Mouse (Mus musculus): ENCODE results near the gene Gimap3.
A peak's percentile ranks its signal among the peaks of the same experiment; 100 is the strongest.

Gimap3 gene

DNA sequence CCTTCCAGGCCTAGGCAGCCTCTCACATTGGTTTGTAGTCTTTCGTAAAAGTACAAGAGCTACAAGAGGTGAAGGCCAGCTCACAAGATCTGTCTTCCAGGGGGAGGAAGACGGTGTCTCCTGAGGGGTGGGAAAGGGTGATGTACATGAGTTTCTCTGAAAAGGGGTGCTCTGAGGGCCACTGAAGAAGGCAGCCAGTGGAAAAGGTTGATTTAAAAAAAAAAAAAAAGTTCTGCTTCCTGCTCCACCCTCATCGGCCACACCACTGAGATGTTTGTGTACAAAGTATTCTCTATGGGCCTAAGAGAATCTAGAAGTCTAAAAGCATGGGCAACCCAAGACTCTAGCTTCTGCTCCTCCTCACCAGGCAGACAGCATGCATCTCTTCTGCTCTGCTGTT, at the start of gene Gimap3:
Gene Gimap3 (minus strand): TSS at position 156 of the 400 bp plus-strand sequence.
- no peak for ATAC-seq (ENCODE audit: low TSS enrichment)

DNA sequence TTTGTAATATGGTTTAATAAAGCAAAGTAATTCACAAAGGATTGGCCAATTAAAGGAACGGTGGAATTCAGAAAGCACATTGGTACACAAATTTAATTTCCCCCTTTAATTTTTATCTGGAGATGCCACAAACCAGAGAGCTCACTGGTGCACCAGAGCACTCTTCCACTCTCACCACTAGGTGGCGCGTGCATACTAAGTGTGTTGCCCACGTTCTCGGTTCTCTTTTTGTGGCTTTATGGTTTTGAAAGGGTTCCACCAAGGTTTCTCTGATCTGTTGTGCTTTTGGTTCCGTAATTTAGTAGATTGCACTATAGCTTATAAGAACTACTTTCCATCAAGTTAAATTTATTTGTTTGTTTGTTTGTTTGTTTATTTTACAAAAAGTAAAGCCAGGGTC, 47.2 kb upstream of the Gimap3 start:
- peak; percentile 89 for ATAC-seq (ENCODE audit: low TSS enrichment)

DNA sequence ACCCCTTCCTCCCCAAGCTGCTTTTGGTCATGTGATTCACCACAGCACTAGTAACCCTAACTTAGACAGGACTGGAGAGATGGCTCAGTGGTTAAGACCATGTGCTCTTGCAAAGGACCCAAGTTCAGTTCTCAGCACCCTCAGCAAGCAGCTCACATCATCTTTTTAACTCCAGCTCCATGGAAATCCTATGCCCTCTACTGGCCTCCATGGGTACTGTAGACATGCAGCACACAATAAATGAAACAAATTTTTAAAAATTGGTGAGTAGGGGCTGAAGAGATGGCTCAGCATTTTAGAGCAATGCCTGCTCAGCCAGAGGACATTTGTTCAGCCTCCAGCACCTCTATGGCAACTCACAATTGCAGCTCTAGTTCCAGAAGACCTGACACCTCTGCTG, 44.4 kb upstream of the Gimap3 start:
- ATAC-seq (ENCODE audit: low TSS enrichment) = no peak

DNA sequence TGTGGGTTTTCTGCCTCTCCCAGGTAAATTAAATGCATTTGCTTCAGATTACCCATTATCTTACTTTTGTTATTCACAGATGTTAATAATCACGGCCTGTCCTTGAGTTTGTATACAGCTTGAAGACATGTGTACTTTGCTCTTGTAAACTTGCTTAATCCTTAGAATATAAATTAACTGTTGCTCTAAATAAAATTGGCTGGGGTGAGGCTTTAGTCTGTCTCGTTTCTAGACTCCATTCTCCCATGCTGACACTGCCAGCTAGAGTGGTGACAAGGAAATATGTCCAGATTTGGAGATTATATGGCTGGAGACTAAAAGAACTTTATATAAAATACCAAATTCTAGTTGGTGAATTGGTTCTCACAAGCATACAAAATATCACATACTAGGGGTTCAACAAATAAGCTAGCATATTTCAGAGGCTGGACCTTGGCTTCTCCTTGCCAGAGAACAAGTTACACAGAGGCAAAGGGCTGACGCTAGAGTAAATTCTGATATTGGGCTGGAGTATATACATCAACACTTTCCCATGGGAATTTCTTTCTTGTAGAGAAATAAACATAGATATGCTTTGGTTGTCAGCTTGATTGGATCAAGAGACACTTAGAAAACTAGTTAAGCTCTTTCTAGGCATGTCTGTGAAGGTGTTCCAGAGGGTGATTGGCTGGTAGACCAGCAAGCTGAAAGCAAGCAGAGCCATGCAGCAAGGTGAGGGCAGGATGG, 39.0 kb upstream of the Gimap3 start:
- no peak for ATAC-seq (ENCODE audit: low TSS enrichment)

DNA sequence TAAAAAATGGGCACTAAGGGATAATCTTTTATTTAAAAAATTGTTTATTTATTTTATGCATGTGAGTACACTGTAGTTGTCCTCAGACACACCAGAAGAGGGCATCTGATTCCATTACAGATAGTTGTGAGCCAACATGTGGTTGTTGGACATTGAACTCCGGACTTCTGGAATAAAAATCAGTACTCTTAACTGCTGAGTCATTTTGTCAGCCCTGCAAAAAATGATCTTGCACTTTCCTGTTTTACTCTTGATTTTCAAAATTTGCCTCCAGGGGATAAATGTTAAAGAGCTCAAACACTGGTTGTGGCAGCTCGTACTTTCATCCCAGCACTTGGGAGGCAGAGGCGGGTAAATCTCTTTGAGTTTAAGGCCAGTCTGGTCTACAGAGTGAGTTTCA, 36.1 kb upstream of the Gimap3 start:
- no peak for ATAC-seq (ENCODE audit: low TSS enrichment)

DNA sequence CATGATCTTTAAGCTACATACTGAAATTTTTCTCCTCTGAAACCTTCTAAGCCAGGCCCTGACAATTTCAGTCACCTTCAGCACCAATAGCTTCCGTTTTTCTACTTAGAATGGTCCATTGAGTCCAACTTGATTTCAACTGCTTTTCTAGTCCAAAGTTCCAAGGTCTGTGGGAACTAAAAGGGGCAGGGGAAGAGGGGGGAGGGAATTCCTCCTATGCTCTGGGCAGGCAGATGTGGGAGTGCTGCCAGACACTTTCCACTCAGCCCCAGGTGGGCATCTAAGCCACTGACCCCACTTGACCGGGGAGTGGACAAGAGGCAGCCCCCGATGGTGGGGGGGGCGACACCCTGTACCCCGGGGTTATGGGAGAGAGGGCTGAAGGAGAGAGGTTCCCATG, 33.7 kb upstream of the Gimap3 start:
- ATAC-seq (ENCODE audit: low TSS enrichment) = no peak

DNA sequence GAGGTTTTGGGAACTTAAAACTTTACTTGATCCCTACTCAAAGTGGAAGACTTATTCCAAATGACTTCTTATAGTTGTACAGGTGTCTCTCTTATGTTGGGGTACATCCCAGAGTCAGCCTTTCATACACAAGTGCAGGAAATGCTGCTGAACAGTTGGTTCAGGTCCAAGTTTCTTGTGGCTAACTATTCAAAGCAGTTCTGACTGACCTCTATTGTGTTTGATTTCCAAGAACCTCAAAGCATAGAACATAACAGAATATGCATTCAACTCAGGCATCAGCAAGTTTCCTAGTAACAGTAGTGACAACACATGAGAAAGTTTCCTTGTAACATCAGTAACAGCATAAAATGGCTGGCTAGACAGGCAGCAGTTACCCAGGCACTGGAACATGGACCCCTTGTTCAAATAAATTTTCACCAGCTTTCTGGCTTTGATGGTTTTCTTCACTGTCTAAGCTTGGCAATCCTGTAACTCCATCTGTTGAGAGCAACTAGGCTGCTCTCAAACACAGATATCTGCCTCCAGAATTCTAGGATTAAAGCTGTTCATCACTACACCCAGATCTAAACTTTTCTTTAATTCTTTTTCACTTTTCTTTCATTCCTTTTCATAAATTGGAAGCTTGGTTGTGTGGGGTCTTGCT, 32.9 kb upstream of the Gimap3 start:
- no peak for ATAC-seq (ENCODE audit: low TSS enrichment)

DNA sequence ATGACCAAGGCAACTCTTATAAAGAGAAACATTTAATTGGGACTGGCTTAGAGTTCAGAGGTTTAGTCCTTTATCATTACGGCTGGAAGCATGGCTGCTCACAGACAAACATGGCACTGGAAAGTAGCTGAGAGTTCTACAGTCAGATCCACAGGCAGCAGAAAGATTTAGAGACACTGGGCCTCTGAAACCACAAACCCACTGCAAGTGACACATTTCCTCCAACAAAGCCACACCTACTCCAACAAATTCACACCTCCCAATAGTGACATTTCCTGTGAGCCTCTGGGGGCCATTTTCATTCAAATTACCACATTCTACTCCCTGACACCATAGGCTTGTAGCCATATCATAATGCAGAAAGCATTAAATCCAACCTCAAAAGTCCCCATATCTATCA, 31.2 kb upstream of the Gimap3 start:
- no peak for ATAC-seq (ENCODE audit: low TSS enrichment)

DNA sequence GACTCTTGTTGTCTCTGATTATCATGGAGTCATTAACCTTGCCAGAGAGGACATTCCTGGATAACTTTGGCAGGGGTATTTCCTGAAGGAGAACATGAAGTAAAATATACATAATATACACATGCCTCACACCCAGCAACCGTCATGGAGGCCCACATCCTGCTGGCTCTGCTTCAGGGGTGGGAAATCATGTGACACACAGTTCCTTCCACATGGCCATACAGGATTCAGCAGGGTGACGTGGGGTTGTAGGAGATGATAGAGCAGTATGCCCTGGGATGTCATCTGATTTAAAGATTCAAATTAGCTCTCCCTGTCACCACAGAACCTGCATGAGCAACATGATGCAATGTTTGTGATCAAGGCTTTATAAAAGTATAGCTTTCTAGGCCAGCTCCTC, 17.2 kb upstream of the Gimap3 start:
- no peak for ATAC-seq (ENCODE audit: low TSS enrichment)

DNA sequence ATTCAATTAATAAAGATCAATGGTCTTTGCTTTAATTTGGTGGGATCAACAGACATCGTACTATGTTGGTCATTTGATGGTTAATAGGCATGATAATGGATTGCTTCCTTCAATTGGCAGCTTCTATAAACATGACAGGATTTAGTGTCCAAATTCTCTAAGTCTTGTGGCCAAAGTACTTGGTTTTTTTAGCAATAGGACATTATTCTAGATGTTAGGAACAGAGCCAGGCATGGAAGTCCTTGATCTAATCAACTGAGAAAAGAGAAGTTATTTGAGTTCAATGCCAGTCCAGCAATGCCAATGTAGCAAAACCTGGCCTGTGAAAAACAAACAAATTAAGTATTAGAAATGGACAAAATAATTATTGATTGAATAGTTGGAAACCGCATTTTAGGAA, 14.9 kb upstream of the Gimap3 start:
- no peak for ATAC-seq (ENCODE audit: low TSS enrichment)

DNA sequence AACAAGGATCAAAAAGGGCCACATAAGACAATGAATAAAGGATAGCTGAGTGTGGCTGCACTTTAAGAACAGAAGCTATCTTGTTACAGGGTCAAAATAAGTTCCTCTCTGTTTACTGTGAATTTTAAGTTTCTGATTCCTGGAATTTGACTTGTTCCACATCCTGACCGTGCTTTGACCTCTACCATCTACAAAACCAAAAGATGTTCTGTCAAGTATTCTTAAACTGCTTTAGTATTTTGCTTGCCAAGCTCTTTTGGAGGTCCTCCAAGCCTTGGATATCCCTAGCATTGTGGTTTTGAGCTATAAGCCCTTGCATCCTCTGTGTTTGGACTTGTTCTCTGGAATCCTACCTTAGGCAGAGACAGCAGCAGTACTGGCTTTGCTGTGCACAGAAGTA, 14.5 kb upstream of the Gimap3 start:
- no peak for ATAC-seq (ENCODE audit: low TSS enrichment)

DNA sequence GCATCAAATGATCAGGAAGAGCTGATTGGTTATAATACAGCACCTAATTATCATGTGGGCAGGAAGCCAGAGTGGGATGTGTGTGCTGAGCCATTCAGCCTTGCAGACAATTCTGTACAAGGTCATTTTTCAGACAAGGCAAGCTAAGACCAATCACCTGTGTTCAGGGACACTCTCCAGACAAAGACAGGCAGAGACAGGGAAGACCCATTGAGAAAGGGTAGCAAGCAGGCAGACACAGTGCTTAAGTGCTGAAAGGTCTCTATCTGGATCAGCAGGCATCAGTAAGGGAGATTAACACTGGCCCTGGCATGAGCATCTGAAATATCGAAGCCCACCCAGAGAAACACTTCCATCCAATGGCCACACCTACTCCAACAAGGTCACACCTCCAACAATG, 13.8 kb upstream of the Gimap3 start:
- no peak for ATAC-seq (ENCODE audit: low TSS enrichment)

DNA sequence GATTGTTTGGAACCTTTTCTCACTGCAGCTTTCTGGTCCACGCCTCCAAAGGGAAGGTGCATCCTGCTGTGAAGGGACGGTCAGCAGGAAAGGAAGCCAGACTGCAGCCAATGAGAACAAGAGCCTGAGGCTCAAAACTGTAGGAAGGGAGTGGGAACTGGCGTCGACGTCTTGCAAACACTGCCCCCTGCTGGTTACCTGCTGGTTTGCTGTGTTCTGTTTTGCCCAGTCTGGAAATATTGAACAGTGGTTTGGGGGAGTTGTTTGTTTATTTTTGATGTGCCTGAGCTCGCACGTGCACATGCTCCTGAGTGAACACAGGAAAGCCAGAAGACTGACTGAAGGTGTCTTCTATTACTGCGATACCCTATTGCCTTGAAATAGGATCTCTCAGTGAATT, 1.4 kb upstream of the Gimap3 start:
- ATAC-seq (ENCODE audit: low TSS enrichment) = peak; percentile 98

DNA sequence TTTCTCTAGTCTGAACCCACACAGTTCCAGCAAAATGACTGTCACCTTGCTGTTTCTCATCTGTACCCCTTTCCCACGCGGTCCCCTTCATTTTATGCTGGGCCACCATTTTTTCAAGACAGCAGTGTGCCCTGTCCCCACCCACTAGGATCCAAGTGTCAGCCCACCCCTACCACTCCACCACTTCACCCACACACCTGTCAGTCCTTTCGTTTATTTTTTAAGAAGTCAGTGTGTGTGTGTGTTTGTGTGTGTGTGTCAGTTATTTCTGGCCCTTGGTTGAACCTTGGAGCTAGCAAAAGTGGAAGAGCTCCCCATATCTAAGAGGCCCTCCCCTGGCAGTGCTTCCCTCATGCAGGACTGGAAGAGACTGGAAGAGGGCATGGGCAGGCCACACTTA, 1.7 kb downstream of the Gimap3 start:
- no peak for ATAC-seq (ENCODE audit: low TSS enrichment)

DNA sequence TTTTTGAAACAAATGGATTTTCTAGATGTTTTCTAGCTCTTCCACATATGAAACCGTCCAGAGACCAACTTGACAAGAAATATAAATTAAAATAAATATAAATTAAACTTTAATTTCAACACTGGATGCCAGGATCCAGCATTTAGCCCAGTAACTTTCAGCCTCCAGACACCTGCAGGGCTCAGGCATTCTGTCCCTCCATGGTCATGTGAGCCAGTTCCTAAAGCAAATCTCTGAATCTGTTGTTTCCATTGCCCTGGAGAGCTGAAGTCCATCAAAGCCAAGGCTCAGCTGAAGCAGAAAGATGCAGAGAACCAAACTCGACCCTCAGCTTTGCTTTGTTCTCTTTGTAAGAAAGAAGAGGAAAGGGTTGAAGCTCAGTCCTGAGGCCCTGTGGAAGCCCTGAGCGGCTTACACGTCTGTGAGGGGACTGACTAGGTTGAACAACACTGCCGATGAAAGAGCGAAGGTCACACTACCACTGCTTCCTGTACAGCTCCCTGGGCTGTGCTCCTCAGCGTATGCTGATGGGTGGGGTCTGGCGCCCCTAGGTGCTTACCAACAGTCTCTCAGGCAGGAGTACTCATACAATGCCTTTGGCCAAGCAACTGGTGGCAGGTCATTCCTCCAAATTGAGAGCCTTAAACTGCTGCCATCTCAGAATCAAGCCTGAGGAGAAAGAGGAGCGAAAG, 2.3 kb downstream of the Gimap3 start:
- ATAC-seq (ENCODE audit: low TSS enrichment) = no peak

DNA sequence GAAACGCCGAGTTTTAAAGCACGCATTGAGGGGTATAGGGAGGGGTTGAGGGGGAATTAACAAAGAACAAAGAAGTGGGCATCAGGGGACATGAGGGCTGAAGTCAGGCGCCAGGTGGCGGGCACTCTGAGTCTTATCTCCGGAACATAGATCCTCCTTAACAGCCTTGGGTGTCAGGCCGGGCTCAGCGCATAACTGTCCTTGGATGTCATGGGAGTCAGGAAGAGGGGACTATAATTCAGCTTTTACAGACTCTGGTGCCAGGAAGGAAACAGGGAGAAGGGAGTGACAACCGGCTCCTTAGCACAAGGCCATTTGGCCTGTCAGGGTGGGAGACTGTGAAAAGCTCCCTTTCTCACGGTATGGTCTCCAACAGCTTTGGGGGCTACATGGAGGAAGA, 6.2 kb downstream of the Gimap3 start:
- no peak for ATAC-seq (ENCODE audit: low TSS enrichment)

DNA sequence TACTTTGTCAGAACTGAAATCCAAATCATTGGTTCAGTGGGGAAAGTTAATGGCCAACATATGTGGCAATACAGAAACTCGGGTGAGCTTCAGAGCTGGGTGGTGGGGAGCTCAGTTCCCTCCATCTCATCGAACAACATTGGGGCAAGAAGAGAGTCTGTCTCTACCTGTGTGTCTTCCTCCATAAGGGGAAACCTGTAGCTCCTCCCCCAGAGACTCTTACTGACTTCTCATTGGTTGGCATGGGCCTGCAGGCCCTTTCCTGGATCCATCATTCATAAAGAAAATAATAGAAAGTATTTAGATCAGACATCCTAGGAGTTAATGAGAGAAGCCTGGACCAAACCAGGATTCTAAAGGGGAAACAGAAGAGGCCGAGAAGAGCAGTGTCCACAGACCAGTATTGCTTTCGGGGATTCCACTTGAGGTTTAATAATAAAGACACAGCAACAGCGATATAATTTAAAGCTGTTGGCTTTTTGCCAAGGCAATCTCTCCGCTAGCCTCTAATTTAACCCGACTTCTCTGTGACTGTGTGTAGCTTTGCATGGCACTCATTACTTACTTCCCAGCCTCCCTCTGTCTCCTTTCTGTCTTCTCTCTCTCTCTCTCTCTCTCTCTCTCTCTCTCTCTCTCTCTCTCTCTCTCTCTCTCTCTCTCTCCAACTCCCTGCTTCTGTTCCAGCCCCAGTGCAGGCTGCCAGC, 6.9 kb downstream of the Gimap3 start:
- ATAC-seq (ENCODE audit: low TSS enrichment) = no peak

DNA sequence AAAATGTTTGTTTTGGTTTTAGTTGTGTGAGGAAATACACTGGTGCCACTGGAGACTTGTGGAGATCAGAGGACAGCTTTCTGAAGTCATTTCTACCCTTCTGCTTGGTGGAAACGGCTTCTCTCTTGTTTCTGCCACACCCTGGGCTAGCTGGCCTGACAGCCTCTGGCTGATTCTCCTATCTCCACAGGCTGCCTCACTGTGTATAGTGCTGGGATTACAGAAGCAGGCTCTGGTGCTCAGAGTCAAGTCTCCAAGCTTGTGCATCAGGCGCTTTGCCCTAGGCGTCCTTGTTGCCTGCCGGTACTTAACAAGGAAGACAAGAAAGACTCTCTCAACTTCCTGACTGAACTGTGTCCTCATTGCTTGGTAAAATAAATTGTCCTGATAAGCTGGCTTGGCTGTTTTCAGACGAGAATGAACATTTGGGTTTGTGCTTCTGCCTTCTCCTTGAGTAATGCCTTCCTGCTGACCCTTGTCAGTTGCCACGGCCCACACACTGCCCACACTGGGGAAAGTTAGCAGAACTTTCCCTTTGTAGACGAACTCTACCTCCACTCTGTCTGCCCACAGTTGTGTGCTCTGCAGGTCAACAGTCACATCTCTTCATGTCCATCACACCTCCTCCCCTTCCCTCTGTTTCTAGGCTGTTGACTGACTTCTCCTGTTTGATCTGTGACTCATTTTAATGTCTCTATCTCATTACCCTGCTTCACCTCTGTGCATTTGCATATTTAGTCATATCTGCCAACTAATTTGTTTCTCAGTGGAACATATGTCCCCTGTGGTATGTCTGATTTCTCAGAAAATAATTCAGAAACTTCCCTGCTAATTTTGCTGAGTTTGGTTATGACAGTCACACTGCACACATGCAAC, 23.3 kb downstream of the Gimap3 start:
- ATAC-seq (ENCODE audit: low TSS enrichment) = no peak

DNA sequence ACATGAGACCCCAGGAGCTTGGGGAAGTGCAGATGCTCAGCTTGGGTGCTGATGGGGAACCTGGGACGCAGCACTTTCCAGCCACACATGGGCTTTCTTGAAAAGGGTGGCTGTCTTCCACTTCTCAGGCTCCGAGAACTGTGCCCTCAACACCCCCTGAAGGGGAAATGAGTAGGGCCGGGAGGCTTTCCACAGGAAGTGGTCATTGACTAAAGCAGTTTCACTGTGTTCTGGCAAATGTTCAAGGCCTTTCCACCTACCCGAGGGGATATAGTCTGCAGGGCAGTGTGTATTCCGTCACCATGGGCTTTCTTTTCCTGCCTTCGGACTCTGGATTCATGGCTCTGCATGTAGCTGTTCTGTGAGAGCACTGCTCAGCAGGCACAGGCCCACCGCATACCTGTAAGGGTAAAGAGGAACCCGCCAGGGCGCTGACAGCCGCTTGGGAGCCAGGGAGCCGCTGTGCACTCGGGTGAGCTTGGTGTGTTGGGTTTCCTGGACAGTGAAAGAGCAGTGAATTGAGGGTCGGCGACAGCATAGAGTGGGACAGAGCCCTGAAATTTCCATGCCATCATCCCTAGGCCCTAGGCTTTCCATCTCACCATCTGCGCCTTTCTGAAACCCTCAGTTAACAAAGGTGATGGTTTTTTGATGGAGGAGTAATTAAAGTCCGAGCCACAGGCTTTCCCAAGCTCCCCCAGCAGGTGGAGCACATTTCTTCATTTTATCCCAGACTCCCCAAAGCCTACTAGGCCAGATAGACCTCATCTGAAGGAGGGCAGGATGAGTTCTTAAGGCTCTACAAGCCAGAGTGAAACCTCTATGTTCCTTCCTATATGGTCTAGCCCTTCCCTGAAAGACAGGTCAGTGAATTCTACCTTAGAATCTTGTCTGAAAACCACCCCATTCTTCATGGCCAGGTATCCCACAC, 24.4 kb downstream of the Gimap3 start, which contains the start of gene Gimap5:
Gene Gimap5 (plus strand): TSS at position 239 of the 931 bp plus-strand sequence.
- ATAC-seq (ENCODE audit: low TSS enrichment) = peak; percentile 90

DNA sequence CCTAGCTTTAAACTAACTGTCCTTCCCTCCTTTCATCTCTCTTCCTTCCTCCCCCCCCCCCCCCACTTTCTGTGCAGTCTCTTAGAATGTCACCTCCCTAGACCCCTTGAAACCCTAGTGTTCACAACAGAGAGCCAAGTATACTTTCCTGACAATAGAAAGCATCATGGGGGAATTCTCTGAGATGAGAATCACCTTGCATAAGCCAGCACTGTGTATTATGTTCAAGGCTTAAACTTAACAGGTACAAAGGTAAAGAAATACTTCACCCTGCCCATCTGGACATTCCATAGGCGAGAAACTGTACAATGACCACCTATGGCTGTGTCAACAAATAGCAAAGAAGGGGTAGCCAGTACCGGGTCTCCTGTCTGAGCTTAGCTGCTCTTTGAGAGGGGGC, 25.2 kb downstream of the Gimap3 start:
- ATAC-seq (ENCODE audit: low TSS enrichment) = no peak
